Mouse (Mus musculus): ENCODE results near the gene Cnga2.
"Not testable (repeated sequence)": the region's sequence is repeated elsewhere in the genome, so short reads cannot be mapped to it uniquely, and the experiment has no call there.

Cnga2 gene

GRCm38 (mm10) chrX:71991549-71991948, at the start of gene Cnga2:
Cnga2 (plus strand) TSS chrX:71991849.
- no peak for DNase-seq

GRCm38 (mm10) chrX:71946631-71947030, 45.0 kb upstream of the Cnga2 start:
- DNase-seq: peak; percentile 8

GRCm38 (mm10) chrX:71958366-71958765, 33.3 kb upstream of the Cnga2 start:
- no peak for DNase-seq

- DNase-seq: peak; percentile 59
Observed at GRCm38 (mm10) chrX:71962073-71963051, 29.3 kb upstream of the Cnga2 start, which contains the start of gene Prrg3. Prrg3 (plus strand) TSS chrX:71962624.

GRCm38 (mm10) chrX:71963275-71963912, 28.3 kb upstream of the Cnga2 start:
- DNase-seq: no peak

GRCm38 (mm10) chrX:71968216-71968615, 23.4 kb upstream of the Cnga2 start:
- DNase-seq: no peak

GRCm38 (mm10) chrX:71968816-71969215, 22.8 kb upstream of the Cnga2 start:
- DNase-seq: no peak

- no peak for DNase-seq
Observed at GRCm38 (mm10) chrX:71971325-71971724, 20.3 kb upstream of the Cnga2 start.

- no peak for DNase-seq
Observed at GRCm38 (mm10) chrX:71972686-71973085, 19.0 kb upstream of the Cnga2 start, which contains the start of gene Fate1. Fate1 (plus strand) TSS chrX:71972986.

- not testable (repeated sequence) for DNase-seq
Observed at GRCm38 (mm10) chrX:71977681-71978080, 14.0 kb upstream of the Cnga2 start.

- no peak for DNase-seq
Observed at GRCm38 (mm10) chrX:71980443-71980842, 11.2 kb upstream of the Cnga2 start.

GRCm38 (mm10) chrX:71981322-71981721, 10.3 kb upstream of the Cnga2 start:
- no peak for DNase-seq

- DNase-seq: no peak
Observed at GRCm38 (mm10) chrX:71983205-71983604, 8.4 kb upstream of the Cnga2 start.

- peak; percentile 4 for DNase-seq
Observed at GRCm38 (mm10) chrX:71983775-71984174, 7.9 kb upstream of the Cnga2 start.

- DNase-seq: no peak
Observed at GRCm38 (mm10) chrX:71995972-71996371, 4.3 kb downstream of the Cnga2 start.

GRCm38 (mm10) chrX:72009930-72010329, 18.3 kb downstream of the Cnga2 start:
- DNase-seq: no peak

GRCm38 (mm10) chrX:72012236-72012635, 20.6 kb downstream of the Cnga2 start:
- no peak for DNase-seq

- peak; percentile 6 for DNase-seq
Observed at GRCm38 (mm10) chrX:72012804-72013203, 21.2 kb downstream of the Cnga2 start.

- no peak for DNase-seq
Observed at GRCm38 (mm10) chrX:72022241-72022640, 30.6 kb downstream of the Cnga2 start.

- peak; percentile 9 for DNase-seq
Observed at GRCm38 (mm10) chrX:72022750-72023398, 31.2 kb downstream of the Cnga2 start.

- no peak for DNase-seq
Observed at GRCm38 (mm10) chrX:72023542-72023941, 31.9 kb downstream of the Cnga2 start.

- no peak for DNase-seq
Observed at GRCm38 (mm10) chrX:72044056-72044455, 52.4 kb downstream of the Cnga2 start.

GRCm38 (mm10) chrX:72047918-72048317, 56.3 kb downstream of the Cnga2 start:
- no peak for DNase-seq

All from liver (tissue).